Mouse (Mus musculus): Measurements from ENCODE around the gene Ucn. TPM values are rescaled to one million over a fixed set of nuclear protein-coding genes. Genes with fewer than 3 reads are reported as not detected.

Gene Ucn
- not detected in 2 replicates for polyA plus RNA-seq (2012; rRNA removed)

GRCm38 (mm10) chr5:31138241-31138967 lies at the start of gene Ucn:
TSS of gene Ucn (minus strand) at chr5:31138829.

GRCm38 (mm10) chr5:31179766-31180630 lies 41.4 kb upstream of the Ucn start, which contains the start of the genes Gm29609 and Gtf3c2:
TSS of gene Gm29609 (minus strand) at chr5:31179911.
TSS of gene Gtf3c2 (minus strand) at chr5:31180144.

GRCm38 (mm10) chr5:31154152-31154553 lies 15.5 kb upstream of the Ucn start, which contains the start of gene Mpv17:
TSS of gene Mpv17 (minus strand) at chr5:31154251.

GRCm38 (mm10) chr5:31116354-31116753 lies 22.3 kb downstream of the Ucn start, which contains the start of gene Trim54:
TSS of gene Trim54 (plus strand) at chr5:31116712.

GRCm38 (mm10) chr5:31108000-31108490 lies 30.6 kb downstream of the Ucn start, which contains the start of gene Slc30a3:
TSS of gene Slc30a3 (minus strand) at chr5:31108237.

GRCm38 (mm10) chr5:31105814-31106335 lies 32.8 kb downstream of the Ucn start, which contains the start of gene Dnajc5g:
TSS of gene Dnajc5g (plus strand) at chr5:31106285.

Other genes starting within 250 kb of the Ucn start
- gene Ost4, start 231.0 kb downstream of the Ucn start, polyA plus RNA-seq (2012; rRNA removed): 274 and 279 TPM in 2 replicates
- 19.9 and 63.3 TPM in 2 replicates for gene Emilin1, start 225.4 kb downstream of the Ucn start, polyA plus RNA-seq (2012; rRNA removed)
- gene Khk, start 217.4 kb downstream of the Ucn start, polyA plus RNA-seq (2012; rRNA removed): 7.9 and 13.1 TPM in 2 replicates
- gene Cgref1, start 193.2 kb downstream of the Ucn start, polyA plus RNA-seq (2012; rRNA removed): 25.2 and 28.8 TPM in 2 replicates
- gene Preb, start 178.5 kb downstream of the Ucn start, polyA plus RNA-seq (2012; rRNA removed): 194 and 208 TPM in 2 replicates
- not detected in 2 replicates for gene Tcf23, start 170.2 kb downstream of the Ucn start, polyA plus RNA-seq (2012; rRNA removed)
- gene Atraid, start 90.5 kb downstream of the Ucn start, polyA plus RNA-seq (2012; rRNA removed): 131 and 134 TPM in 2 replicates
- gene Slc5a6, start 89.9 kb downstream of the Ucn start, polyA plus RNA-seq (2012; rRNA removed): 31.0 and 36.5 TPM in 2 replicates
- gene Cad, start 84.0 kb downstream of the Ucn start, polyA plus RNA-seq (2012; rRNA removed): 29.6 and 31.9 TPM in 2 replicates
- gene Dnajc5g, start 32.5 kb downstream of the Ucn start, polyA plus RNA-seq (2012; rRNA removed): not detected in 2 replicates
- 18.5 and 25.0 TPM in 2 replicates for gene Slc30a3, start 30.6 kb downstream of the Ucn start, polyA plus RNA-seq (2012; rRNA removed)
- 1.5 TPM in 1 of 2 replicates, not detected in the other for gene Trim54, start 22.1 kb downstream of the Ucn start, polyA plus RNA-seq (2012; rRNA removed)
- 51.7 and 55.6 TPM in 2 replicates for gene Mpv17, start 15.4 kb upstream of the Ucn start, polyA plus RNA-seq (2012; rRNA removed)
- gene Gm29609, start 41.1 kb upstream of the Ucn start, polyA plus RNA-seq (2012; rRNA removed): 3.4 TPM in 2 replicates
- 99.8 and 100 TPM in 2 replicates for gene Gtf3c2, start 41.3 kb upstream of the Ucn start, polyA plus RNA-seq (2012; rRNA removed)
- 91.1 and 98.2 TPM in 2 replicates for gene Snx17, start 54.4 kb upstream of the Ucn start, polyA plus RNA-seq (2012; rRNA removed)
- gene Eif2b4, start 54.6 kb upstream of the Ucn start, polyA plus RNA-seq (2012; rRNA removed): 62.9 and 68.7 TPM in 2 replicates
- gene Zfp513, start 63.5 kb upstream of the Ucn start, polyA plus RNA-seq (2012; rRNA removed): 73.0 and 77.5 TPM in 2 replicates
- 172 and 190 TPM in 2 replicates for gene Ppm1g, start 81.9 kb upstream of the Ucn start, polyA plus RNA-seq (2012; rRNA removed)
- 138 and 150 TPM in 2 replicates for gene Nrbp1, start 102.0 kb upstream of the Ucn start, polyA plus RNA-seq (2012; rRNA removed)
- gene Gm9970, start 102.4 kb upstream of the Ucn start, polyA plus RNA-seq (2012; rRNA removed): 0.11 and 0.16 TPM in 2 replicates
- gene Krtcap3, start 112.9 kb upstream of the Ucn start, polyA plus RNA-seq (2012; rRNA removed): 5.7 and 9.3 TPM in 2 replicates
- gene Ift172, start 152.3 kb upstream of the Ucn start, polyA plus RNA-seq (2012; rRNA removed): 51.0 and 55.7 TPM in 2 replicates
- 136 and 156 TPM in 2 replicates for gene Fndc4, start 157.3 kb upstream of the Ucn start, polyA plus RNA-seq (2012; rRNA removed)
- gene Gckr, start 158.6 kb upstream of the Ucn start, polyA plus RNA-seq (2012; rRNA removed): 0.33 and 0.55 TPM in 2 replicates